Mouse (Mus musculus): ENCODE data around the gene Comt.

The Comt gene

GRCm38 (mm10) chr16:18426802-18427280, at the start of gene Comt:
TSS of gene Comt (minus strand) at chr16:18426852.
- DNase-seq (ENCODE audit: low spot score) = no peak

DNA sequence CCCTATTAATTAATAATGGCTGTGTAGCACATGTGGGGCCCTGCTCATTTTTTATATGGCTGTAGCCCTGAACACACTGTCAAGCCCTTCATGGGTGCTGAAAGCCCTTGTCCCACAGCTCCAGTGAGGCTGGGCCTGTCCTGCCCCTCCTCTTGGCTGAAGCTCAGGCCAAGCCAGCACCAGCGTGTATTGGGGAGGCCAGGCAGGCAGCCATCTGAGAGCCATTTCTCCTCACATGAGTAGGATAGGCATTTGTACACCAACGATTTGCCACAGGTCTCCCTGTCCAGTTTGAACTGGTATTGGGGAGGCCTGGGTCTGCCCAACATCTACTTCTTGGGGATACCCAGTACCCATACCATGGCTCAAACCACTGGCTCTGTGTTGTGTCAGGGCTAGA, 47.4 kb upstream of the Comt start:
- no peak for DNase-seq (ENCODE audit: low spot score)

DNA sequence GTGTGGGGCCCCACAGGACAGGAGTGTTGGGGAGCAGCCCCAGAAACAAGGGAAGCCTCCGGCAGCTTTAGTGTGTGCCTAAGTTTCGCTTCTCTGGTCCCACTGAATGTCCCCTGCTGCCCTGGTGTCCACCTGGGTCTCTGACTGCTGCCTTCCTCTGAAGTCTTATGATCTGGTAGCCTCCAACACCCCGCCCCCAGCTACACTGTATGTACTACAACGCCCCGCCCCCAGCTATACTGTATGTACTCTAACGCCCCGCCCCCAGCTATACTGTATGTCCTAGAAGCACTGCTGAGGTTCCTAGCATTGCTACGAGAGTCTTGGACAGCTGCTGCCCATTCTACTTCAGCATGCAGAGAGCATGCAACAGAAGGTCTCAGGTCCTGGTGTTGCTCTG, 46.3 kb upstream of the Comt start:
- peak; percentile 42 for DNase-seq (ENCODE audit: low spot score)

DNA sequence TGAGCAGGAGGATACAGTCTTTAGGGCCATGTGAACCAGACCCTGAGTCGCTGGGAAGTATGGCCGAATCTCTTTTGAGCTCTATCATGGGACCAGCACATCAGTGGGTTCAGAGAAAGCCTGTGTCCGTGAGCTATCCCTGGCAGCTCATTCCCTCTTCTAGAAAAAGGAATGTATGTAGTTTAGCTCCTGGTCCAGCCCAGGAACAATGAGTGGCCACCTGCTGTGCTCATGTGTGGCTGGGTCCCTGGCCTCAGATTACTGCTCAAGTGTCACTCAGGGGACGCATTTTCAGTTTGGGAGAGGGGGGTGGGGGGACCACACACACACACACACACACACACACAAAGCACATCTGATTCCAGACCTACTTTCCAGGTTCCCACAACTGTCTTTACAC, 45.8 kb upstream of the Comt start:
- no peak for DNase-seq (ENCODE audit: low spot score)

DNA sequence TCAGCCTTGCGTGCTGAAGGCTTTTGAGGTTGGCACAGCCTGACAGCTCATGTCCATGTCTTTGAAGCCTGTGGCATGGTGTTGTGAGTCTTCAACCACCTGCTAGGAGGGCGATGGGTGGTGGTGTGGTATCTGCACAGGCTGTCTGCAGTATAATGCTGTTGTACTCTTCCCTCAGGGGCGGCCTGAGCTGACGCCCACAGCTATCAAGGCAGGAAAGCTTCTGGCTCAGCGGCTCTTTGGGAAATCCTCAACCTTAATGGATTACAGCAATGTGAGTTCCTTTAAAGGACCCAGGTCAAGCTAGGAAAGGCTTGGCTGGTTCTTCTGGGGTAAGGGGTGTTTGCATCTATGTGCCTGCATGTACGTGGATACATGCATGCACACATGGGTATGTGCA, 45.3 kb upstream of the Comt start:
- peak; percentile 34 for DNase-seq (ENCODE audit: low spot score)

GRCm38 (mm10) chr16:18471381-18471955, 44.8 kb upstream of the Comt start:
- no peak for DNase-seq (ENCODE audit: low spot score)

DNA sequence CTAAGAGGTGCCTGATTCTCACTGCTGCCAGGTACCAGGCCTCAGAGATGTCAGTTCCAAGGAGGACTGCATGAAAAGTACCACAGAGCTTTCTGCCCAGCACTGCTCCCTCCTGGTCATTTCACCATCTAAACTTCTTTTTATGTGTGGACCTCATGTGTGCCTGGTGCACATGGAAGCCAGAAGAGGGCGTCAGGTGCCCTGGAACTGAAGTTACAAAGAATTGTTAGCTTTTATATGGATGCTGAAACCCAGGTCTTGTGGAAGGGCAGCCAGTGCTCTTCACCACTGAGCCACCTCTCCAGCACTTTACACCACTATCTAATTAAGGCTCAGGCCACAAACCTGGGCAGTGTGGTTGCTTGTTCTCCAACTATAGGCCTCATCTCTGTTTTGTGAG, 44.2 kb upstream of the Comt start:
- DNase-seq (ENCODE audit: low spot score) = no peak

DNA sequence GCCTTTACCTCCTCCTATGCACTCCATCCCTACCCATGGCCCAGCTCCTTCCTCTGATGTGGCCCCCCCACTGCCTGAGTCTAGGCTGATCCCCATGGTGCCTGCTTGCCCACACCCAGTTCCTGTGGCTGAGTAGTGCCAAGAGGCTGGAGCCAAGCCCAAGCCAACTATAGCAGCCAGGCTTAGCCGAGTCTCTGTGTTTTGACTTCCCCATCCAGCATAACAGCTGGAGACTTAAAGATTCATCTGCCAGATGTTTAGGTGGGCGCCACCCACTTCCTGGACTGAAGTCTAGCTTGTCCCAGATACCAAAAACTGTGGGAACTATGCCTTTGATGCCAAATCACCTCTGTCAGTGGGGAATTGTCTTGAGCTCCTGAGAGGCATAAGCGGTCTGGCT, 37.6 kb upstream of the Comt start:
- DNase-seq (ENCODE audit: low spot score) = no peak

DNA sequence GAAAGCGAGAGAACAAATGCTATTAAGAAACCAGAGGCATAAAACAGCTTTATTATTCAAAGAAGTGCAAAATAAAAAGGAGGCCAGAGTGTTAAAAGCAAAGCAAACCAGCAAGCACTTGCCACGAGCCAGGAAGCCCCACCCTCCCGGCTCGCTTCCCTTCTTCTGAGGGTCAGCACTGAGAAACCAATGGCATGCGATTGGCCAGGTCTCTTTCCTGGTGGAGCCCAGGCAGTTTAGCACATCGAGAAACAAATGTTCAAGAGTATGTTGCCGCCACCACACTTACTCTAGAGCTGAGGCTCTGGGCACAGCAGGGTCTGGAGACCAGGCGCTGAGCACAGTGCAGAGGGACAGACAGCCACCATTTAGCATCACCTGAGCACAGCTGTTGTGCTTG, 35.9 kb upstream of the Comt start:
- no peak for DNase-seq (ENCODE audit: low spot score)

- no peak for DNase-seq (ENCODE audit: low spot score)
Observed at GRCm38 (mm10) chr16:18462031-18462430, 35.4 kb upstream of the Comt start.

DNA sequence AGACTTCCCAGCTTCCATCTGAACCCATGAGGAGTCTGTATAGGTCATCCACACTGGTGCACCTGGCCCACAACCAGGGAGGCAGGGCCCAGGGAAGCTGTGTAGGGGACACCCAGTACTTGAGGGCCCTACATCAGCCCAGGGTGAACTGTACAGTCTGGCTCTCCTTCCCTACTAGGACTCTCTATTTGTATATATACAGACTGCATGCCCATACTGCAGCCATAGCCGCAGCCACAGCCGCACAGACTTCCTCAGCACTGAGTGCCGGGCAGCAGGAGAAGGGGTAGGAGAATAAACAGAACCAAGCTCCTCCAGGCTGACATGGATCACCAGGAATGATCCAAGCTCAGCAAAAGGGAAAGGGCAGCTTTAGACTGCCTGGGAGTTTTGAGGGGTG, 34.2 kb upstream of the Comt start:
- no peak for DNase-seq (ENCODE audit: low spot score)

GRCm38 (mm10) chr16:18459955-18460370, 33.3 kb upstream of the Comt start:
- no peak for DNase-seq (ENCODE audit: low spot score)

DNA sequence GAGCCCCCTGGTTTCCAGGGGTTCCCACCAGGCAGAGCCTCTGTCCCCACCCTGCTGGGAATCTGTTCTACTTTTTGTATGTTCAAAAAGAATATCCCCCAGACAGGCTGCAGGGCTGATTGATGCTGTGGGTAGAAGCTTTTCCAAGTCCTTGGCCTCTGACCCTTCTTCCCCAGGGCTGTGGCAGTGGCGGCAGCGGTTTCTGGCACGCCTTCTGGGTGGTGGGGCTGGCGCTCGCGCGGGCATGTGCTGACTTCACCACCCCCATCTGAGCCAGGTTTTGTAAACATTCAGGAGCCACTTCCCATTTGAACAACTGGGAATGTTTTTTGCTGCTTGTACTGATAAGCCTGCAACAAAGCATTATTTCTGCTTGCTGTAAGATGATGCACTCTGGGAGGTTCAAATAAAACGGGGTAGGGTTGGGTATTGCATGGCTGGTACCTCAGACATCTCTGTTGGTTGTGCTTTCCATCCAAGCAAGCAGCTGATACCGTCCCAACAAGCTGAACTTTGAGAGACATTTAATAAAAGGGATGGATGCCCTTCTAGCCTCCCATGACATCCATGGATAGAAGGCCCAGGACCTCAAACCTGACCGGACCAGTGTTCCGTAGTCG, 32.8 kb upstream of the Comt start:
- peak; percentile 49 for DNase-seq (ENCODE audit: low spot score)

DNA sequence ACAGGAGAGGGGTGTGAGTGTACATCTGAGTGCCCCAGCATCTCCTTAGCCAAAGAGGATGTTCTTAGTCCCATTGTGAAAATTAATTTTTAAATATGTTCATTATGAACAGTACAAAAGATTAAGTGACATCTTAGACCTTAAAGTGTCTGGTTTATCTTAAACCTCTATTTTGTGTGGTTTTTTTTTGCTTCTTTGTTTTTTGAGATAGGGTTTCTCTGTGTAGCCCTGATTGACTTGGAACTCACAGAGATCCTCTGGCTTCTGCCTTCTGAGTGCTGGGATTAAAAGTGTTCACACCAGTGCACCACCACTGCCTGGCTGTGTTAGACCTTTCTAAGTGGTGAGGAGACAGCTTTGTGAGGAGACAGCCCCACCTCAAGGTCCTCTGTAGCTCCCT, 32.0 kb upstream of the Comt start:
- no peak for DNase-seq (ENCODE audit: low spot score)

DNA sequence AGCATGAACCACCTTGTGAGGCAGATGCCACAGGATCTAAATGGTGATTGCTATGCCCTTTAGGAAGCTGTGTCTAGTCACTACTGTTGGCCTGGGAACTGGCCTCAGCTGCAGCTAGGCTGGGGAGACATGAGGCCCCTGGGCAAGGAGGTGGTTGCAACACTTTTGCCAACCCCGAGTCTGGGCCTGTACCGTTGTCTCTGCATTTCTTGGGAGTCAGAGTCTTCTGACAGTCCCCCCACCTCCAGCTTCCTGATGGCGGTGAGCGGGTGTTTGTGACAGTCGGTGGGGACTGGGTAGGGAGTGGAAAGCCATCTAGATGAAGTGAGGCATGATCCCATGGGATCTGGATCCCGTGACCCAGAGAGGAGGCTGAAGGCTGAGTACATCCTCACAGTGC, 28.8 kb upstream of the Comt start:
- DNase-seq (ENCODE audit: low spot score) = no peak

DNA sequence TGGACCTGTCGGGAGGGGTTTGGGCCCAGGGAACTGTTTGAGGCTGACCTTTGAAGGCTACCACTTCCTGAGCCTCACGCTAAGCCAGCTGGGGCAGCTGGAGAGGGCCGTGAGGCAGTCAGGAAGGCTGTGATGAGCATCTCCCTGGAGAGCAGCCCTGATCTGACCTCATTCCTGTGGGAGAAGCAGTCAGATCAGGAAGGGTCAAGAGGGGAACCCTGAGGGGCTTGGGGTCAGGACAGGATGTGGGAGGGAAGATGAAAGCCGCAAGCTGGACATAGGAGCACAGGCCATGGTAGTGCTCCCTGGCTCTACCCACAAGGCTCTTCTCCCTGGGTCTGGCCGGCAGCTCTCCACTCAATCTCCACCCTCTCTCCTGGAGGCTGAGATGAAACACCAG, 27.2 kb upstream of the Comt start:
- DNase-seq (ENCODE audit: low spot score) = no peak

GRCm38 (mm10) chr16:18452361-18452862, 25.8 kb upstream of the Comt start:
- DNase-seq (ENCODE audit: low spot score) = no peak

DNA sequence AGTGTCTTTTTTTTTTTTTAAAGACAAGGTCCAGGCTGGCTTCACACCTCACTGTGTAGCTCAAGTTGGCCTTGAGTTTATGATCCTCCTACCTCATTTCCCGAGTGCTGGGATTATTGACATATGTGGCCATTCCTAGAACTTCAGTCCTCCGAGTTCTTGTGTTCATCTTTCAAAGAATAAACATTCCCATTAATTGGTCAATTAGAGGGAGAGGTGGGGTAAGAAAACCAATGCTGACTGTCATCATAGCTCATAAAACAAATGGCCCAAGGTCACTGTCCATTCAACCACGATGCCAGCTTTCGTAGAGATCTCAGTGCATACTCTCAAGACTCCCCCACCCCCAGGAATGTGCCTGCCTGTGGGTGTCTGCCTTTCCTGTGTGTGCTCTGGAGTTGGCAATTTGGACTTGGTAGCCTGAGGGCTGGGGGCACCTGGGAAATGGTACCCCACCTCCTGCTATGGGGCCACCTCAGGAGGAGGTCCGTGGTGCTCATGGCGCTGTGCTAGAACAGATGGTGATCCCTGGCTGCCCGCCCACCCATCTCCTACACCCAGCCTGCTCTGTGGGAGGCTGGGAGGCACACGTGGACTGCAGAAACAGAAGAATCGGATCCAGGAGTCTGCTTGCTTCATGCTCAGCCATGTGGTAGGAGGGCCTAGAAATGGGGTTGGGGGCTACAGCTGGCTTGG, 25.0 kb upstream of the Comt start:
- DNase-seq (ENCODE audit: low spot score) = peak; percentile 62

GRCm38 (mm10) chr16:18449005-18449404, 22.4 kb upstream of the Comt start:
- no peak for DNase-seq (ENCODE audit: low spot score)

DNA sequence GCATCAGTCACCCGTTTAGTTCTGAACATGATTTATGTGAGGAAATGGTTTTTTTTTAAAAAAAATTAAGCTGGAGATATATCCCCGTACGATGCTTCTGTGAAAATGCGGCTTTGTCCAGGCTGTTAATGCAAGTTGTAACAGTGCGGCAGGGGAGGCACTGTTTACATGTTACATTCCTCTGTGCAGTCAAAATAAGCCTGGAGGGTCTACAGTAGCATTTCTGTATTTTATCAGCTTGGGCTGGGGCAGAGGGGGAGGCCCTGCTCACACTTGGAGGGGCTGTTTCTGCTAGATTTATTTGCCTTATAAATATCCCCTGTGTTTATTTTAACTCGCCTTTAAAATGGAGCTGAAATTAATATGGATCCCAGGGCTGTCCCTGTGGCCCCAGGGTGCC, 21.5 kb upstream of the Comt start:
- no peak for DNase-seq (ENCODE audit: low spot score)

DNA sequence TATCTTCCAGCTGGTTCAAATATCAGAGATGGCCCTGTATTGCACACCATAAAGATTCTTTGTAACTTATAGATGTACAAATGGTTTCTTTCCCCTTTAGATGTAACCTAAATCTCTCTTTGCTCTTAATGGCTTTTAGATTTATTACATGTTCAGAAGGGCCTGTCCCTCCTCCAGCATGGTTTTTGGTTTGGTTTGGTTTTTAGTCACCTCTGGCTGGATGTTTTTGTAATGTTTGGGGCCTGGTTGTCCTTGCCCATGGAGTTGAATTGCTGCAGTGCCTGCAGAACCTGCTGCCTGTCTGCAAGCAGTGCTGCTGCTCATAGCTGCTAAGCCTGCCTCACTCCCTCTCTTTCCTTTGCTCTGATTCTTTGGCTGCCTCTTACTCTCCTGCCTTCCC, 20.6 kb upstream of the Comt start:
- DNase-seq (ENCODE audit: low spot score) = no peak

DNA sequence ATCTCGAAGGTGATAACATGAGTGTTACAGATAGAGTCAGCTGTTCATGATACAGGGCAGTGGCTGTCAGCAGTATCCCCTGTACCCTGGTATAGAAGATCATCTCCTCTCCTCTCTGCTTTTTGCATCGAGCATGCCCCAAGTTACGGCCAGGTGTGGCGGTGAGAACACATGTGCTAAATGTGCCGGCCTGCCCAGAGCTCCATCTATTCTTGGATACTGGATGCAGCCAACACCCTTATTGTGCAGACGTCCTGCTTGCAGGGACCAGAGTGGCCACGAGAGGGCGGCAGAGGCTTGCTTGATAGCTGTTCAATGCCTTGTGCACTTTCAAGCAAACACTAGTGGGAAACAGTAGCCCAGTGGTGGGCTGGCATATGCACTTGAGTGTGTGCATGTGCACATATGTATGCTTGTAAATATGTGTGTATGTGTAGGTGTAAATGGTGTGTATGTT, 16.8 kb upstream of the Comt start:
- DNase-seq (ENCODE audit: low spot score) = peak; percentile 98

DNA sequence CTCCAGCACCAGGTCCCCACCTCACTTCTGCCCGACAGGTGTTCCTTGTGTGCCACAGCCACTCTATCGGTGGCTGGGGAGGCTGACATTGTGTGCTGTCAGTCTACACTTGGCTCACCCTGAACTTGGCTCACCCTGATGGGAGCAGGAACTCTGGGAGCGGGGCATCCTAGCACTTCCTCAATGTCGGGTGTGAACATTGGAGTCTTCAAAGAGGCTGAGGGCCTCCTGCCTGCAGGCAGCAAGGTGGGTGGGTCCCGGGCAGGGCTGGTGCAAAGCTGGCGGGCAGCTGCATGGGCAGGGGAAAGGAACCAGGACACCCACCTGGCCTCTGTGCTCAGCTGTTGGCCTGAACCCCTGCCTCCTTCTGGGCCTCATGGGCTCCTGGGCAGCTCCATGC, 9.5 kb upstream of the Comt start:
- DNase-seq (ENCODE audit: low spot score) = no peak

Measured in testis, postnatal 10 days (tissue).